Mouse (Mus musculus): Measurements from ENCODE around the gene Wdr81.

Wdr81 gene

GRCm38 (mm10) chr11:75434138-75434537 lies 20.4 kb downstream of the Wdr81 start:
- no peak for DNase-seq

GRCm38 (mm10) chr11:75431307-75431706 lies 23.2 kb downstream of the Wdr81 start:
- peak; percentile 72 for DNase-seq

GRCm38 (mm10) chr11:75429019-75429705 lies 25.4 kb downstream of the Wdr81 start:
- no peak for DNase-seq

GRCm38 (mm10) chr11:75424459-75424858 lies 30.1 kb downstream of the Wdr81 start:
- no peak for DNase-seq

- no peak for DNase-seq
These were observed 30.5 kb downstream of the Wdr81 start for GRCm38 (mm10) chr11:75424033-75424432.

GRCm38 (mm10) chr11:75423091-75423490 lies 31.4 kb downstream of the Wdr81 start:
- no peak for DNase-seq

GRCm38 (mm10) chr11:75422013-75422792 lies 32.3 kb downstream of the Wdr81 start, which contains the start of gene Serpinf1:
Serpinf1 (minus strand) TSS chr11:75422701.
- DNase-seq: no peak

GRCm38 (mm10) chr11:75421375-75422012 lies 33.0 kb downstream of the Wdr81 start:
- DNase-seq: no peak

GRCm38 (mm10) chr11:75420810-75421374 lies 33.6 kb downstream of the Wdr81 start:
- DNase-seq: no peak

GRCm38 (mm10) chr11:75420037-75420436 lies 34.5 kb downstream of the Wdr81 start:
- DNase-seq: no peak

GRCm38 (mm10) chr11:75415994-75416393 lies 38.5 kb downstream of the Wdr81 start:
- no peak for DNase-seq

GRCm38 (mm10) chr11:75415096-75415495 lies 39.4 kb downstream of the Wdr81 start:
- DNase-seq: no peak

GRCm38 (mm10) chr11:75410591-75410990 lies 43.9 kb downstream of the Wdr81 start:
- DNase-seq: no peak

GRCm38 (mm10) chr11:75409679-75410575 lies 44.6 kb downstream of the Wdr81 start:
- DNase-seq: no peak

- DNase-seq: no peak
These were observed 47.7 kb downstream of the Wdr81 start for GRCm38 (mm10) chr11:75406865-75407264.

GRCm38 (mm10) chr11:75406104-75406503 lies 48.4 kb downstream of the Wdr81 start:
- no peak for DNase-seq

GRCm38 (mm10) chr11:75404801-75405200 lies 49.7 kb downstream of the Wdr81 start:
- DNase-seq: peak; percentile 36

- DNase-seq: no peak
These were observed 51.0 kb downstream of the Wdr81 start for GRCm38 (mm10) chr11:75403301-75404052.

- peak; percentile 52 for DNase-seq
These were observed 52.2 kb downstream of the Wdr81 start for GRCm38 (mm10) chr11:75402271-75402690.

GRCm38 (mm10) chr11:75400099-75400498 lies 54.4 kb downstream of the Wdr81 start:
- peak; percentile 43 for DNase-seq

GRCm38 (mm10) chr11:75399411-75399841 lies 55.1 kb downstream of the Wdr81 start:
- DNase-seq: peak; percentile 49

Measured in cerebellum, adult 9-10 months (tissue).